Mouse (Mus musculus) heart, adult 2 months (tissue): ENCODE measurements around the gene Dnah1. TPM values are rescaled to one million over a fixed set of nuclear protein-coding genes. Genes with fewer than 3 reads are reported as not detected.

Source experiments
- DNase-seq, 2 experiments: peaks; one replicate each; pipeline ENCODE4 v3.0.0; 2021
- H3K27ac ChIP-seq: fragments of 200-600 bp; 2 replicates; pipeline ENCODE4 v1.8.1; 2022
- H3K27me3 ChIP-seq: fragments of 200-500 bp; 2 replicates; pipeline ENCODE4 v1.6.1; 2012; ENCODE audit warnings: mild to moderate bottlenecking, low read length, inconsistent platforms, mixed read lengths; ENCODE audit not compliant: control insufficient read depth, insufficient read depth
- H3K36me3 ChIP-seq: fragments of 200-500 bp; 2 replicates; pipeline ENCODE4 v1.6.1; 2012; ENCODE audit warnings: low read length, inconsistent platforms; ENCODE audit not compliant: control insufficient read depth, insufficient read depth
- H3K4me1 ChIP-seq: fragments of 200-500 bp; 2 replicates; pipeline ENCODE4 v1.6.1; 2011; ENCODE audit warnings: low read length; ENCODE audit not compliant: control insufficient read depth, insufficient read depth
- H3K4me3 ChIP-seq: fragments of 200-600 bp; 2 replicates; pipeline ENCODE4 v1.8.1; 2022
- H3K79me2 ChIP-seq: fragments of 200-500 bp; replicated peaks from 2 replicates; pipeline ENCODE4 v1.6.1; 2012; ENCODE audit warnings: mild to moderate bottlenecking, inconsistent platforms, low read length, moderate library complexity, mixed read lengths; ENCODE audit not compliant: control insufficient read depth, insufficient read depth
- H3K9ac ChIP-seq: fragments of 200-500 bp; 2 replicates; pipeline ENCODE4 v1.6.1; 2012; ENCODE audit warnings: low read depth, mild to moderate bottlenecking, control low read depth, inconsistent platforms, low read length, mixed read lengths
- CTCF ChIP-seq: fragments of 200-600 bp; IDR thresholded peaks from 2 replicates; pipeline ENCODE4 v1.8.1; 2022; ENCODE audit warnings: antibody characterized with exemption, mild to moderate bottlenecking, moderate library complexity
- EP300 ChIP-seq: fragments of 200-500 bp; IDR thresholded peaks from 2 replicates; pipeline ENCODE4 v1.6.1; 2011; ENCODE audit warnings: low read depth, low read length, control low read depth; ENCODE audit not compliant: insufficient read depth
- POLR2A ChIP-seq: fragments of 200-500 bp; IDR thresholded peaks from 2 replicates; pipeline ENCODE4 v1.6.1; 2011; ENCODE audit warnings: mild to moderate bottlenecking, low read depth, low read length, control low read depth; ENCODE audit not compliant: insufficient read depth
- WGBS: fragments of 180-500 bp; shearing (Covaris S2); methylation state at CpG from one replicate; pipeline ENCODE4 v1.1.7; 2018; 5-methylcytosine and 5-hydroxymethylcytosine counted together
- intact Hi-C: fragments of 180-260 bp; cut with DNase I; formaldehyde crosslinking; loops from one replicate; pipeline ENCODE4 v1.15.1; 2025
- polyA plus RNA-seq: library from polyadenylated mRNA; depleted of rRNA; stranded (reverse); fragments of >200 nt; gene quantifications from 2 replicates; pipeline ENCODE4 v1.2.3, GENCODE M21; 2012
- total RNA-seq, 2 experiments: library from RNA; stranded (reverse); gene quantifications; 2 replicates each; pipeline ENCODE4 v1.2.3; 2021

Dnah1 gene
- total and polyA plus RNA-seq, 3 experiments = 0.02 to 0.41 (median 0.05) TPM

GRCm38 (mm10) chr14:31240528-31240927 lies 83.2 kb downstream of the Dnah1 start:
- Histone ChIP-seq H3K79me2 (no peaks in the 10 kb centered on the region), H3K36me3 (no peaks in the 10 kb centered on the region), H3K4me3 (no peak overlapping the region), H3K4me1 (no peaks in the 10 kb centered on the region; the same call in 1 of the 2 replicates), H3K27ac (no peak overlapping the region), H3K27me3 (no peaks in the 10 kb centered on the region), H3K9ac (no peak overlapping the region)
- intact Hi-C loops = no loop called here
- DNase-seq = no peak
- TF ChIP-seq POLR2A (no peak), EP300 (no peak)
- 70% methylated on average over 3 of the region's 3 CpGs for WGBS

GRCm38 (mm10) chr14:31237101-31237882 lies 86.4 kb downstream of the Dnah1 start:
- no peaks in the 10 kb centered on the region for H3K36me3 ChIP-seq
- peak overlapping the region; percentile 27; the same call in 1 of the 2 replicates for H3K27ac ChIP-seq
- no peaks in the 10 kb centered on the region for H3K79me2 ChIP-seq
- H3K4me1 ChIP-seq = peaks cover 7% of the 10 kb centered on the region
- TF ChIP-seq POLR2A = no peak
- peak; percentile 53 to 72 for DNase-seq
- intact Hi-C loops = no loop called here
- no peak overlapping the region for H3K9ac ChIP-seq
- WGBS = 64% methylated on average over 7 of the region's 7 CpGs
- H3K27me3 ChIP-seq = no peaks in the 10 kb centered on the region
- H3K4me3 ChIP-seq = no peak overlapping the region

- TF ChIP-seq CTCF = peak; percentile 86
- TF ChIP-seq EP300 = peak; percentile 72
- TF ChIP-seq POLR2A = 0 out of 2 replicates have a peak, but pooled peaks have one; percentile 17
- Histone ChIP-seq H3K36me3 (no peaks in the 10 kb centered on the region), H3K4me1 (peaks cover 13% of the 10 kb centered on the region), H3K79me2 (no peaks in the 10 kb centered on the region), H3K27me3 (no peaks in the 10 kb centered on the region), H3K4me3 (peak overlapping the region; percentile 13; the same call in 1 of the 2 replicates), H3K27ac (peak overlapping the region; percentile 90), H3K9ac (no peak overlapping the region)
- WGBS = 9% methylated on average over 11 of the region's 11 CpGs
- DNase-seq = peak; percentile 78 to 83
- intact Hi-C loops = loop anchor here (1.0 to 5.0 kb wide), 2 partner anchors 17 to 37 kb away; partner anchors contain the start of gene Sema3g
These were observed 89.6 kb downstream of the Dnah1 start for GRCm38 (mm10) chr14:31233996-31234591.

GRCm38 (mm10) chr14:31233070-31233995 lies 90.4 kb downstream of the Dnah1 start:
- Histone ChIP-seq H3K4me3 (peak overlapping the region; percentile 13; the same call in 1 of the 2 replicates), H3K4me1 (peaks cover 19% of the 10 kb centered on the region), H3K79me2 (no peaks in the 10 kb centered on the region), H3K36me3 (no peaks in the 10 kb centered on the region), H3K27ac (peak overlapping the region; percentile 90), H3K9ac (0 out of 2 replicates have a peak overlapping the region, but pooled peaks have one; percentile 6), H3K27me3 (no peaks in the 10 kb centered on the region)
- intact Hi-C loops = loop anchor here (1.0 to 5.0 kb wide), 2 partner anchors 16 to 36 kb away; partner anchors contain the start of gene Sema3g
- 53% methylated on average over 14 of the region's 14 CpGs for WGBS
- TF ChIP-seq POLR2A (0 out of 2 replicates have a peak, but pooled peaks have one; percentile 39), EP300 (peak; percentile 90; the same call in 1 of the 2 replicates), CTCF (no peak)
- peak in 1 of 2 experiments; percentile 51 for DNase-seq

GRCm38 (mm10) chr14:31232404-31233069 lies 91.2 kb downstream of the Dnah1 start:
- DNase-seq = peak; percentile 57 to 58
- H3K27ac ChIP-seq = peak overlapping the region; percentile 90
- H3K79me2 ChIP-seq = no peaks in the 10 kb centered on the region
- H3K9ac ChIP-seq = no peak overlapping the region
- H3K27me3 ChIP-seq = no peaks in the 10 kb centered on the region
- TF ChIP-seq POLR2A (no peak), CTCF (no peak), EP300 (no peak; the same call in 1 of the 2 replicates)
- intact Hi-C loops = loop anchor here (1.0 to 5.0 kb wide), 2 partner anchors 15 to 35 kb away; partner anchors contain the start of gene Sema3g
- 49% methylated on average over 13 of the region's 13 CpGs for WGBS
- H3K4me1 ChIP-seq = peaks cover 21% of the 10 kb centered on the region
- no peaks in the 10 kb centered on the region for H3K36me3 ChIP-seq
- no peak overlapping the region for H3K4me3 ChIP-seq
